ENCODE assay signal across 8 mouse cellular contexts in the genomic region with DNA sequence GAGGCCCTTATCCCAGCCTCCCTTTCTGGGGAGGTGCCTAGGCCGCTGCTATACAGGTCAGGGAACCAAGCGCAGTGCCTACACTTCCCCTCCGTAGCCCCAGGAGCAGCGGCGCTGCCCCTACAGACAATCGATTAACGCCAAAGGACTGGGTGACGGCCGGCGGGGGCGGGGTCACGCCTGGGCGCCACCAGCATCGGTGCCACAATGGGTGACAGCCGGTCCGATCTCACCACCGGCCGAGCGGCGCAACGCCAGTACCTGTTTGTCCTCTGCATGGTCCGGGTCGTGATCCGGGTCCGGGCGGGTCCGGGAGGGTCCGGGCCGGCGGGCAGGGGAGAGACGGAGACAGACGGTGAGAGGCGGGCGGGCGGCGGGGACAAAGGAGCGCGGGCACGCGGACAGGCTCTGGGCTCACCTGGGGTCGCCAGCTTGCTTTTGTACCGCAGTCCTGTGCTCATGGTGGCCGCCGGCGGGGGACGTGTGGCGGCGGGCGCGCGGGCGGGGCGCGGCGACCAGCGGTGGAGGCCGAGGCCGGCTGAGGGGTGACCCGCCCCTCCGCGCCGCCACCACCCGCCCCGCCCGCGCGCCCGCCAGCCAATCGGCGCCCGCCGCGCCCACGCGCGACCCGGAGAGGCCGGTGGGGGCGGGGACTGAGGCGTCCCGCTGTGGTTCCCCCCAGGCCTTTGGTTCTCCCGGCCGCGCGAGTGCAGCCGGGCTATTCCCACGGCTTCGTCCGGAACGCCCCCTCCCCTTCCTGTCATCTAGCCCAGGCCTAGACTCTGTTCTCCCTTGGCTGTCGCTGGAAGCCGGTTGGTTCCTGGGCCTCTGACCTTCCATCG. TPM values are rescaled to one million over a fixed set of nuclear protein-coding genes. Genes with fewer than 3 reads are reported as not detected.
DNase-seq lines count a peak whose midpoint lies in the region; ATAC-seq and TF ChIP-seq lines count a peak whose summit lies in the region.

Gene Sept5 (minus strand): TSS at position 565 of the 842 bp plus-strand sequence.

- DNase-seq in 3T3-L1 (ENCODE audit: low read depth, low spot score), result peak; percentile 49
- peak; percentile 39 for DNase-seq in adrenal gland, adult 8-10 months
- peak; percentile 65 for DNase-seq in embryonic facial prominence, embryonic 11.5 days (ENCODE audit: low spot score)
- DNase-seq in heart, adult 2 months, result peak; percentile 84 to 85
- DNase-seq in kidney, adult 2 months, result peak; percentile 53
- DNase-seq in limb, embryonic 14.5 days (ENCODE audit: low spot score), result peak; percentile 69
- peak; percentile 85 for DNase-seq in testis, postnatal 10 days (ENCODE audit: low spot score)

- H3K27me3 ChIP-seq in embryonic facial prominence, embryonic 11.5 days (ENCODE audit: control insufficient read depth, insufficient read depth, low read length), result peaks cover 17% of the 10 kb centered on the region
- H3K27me3 ChIP-seq in heart, adult 2 months (ENCODE audit: control insufficient read depth, insufficient read depth, low read length), result peaks cover 2% of the 10 kb centered on the region; the same call in 1 of the 2 replicates
- H3K27me3 ChIP-seq in kidney, adult 2 months (replicated peaks; ENCODE audit: control insufficient read depth, insufficient read depth, low read length), result no peaks in the 10 kb centered on the region; the same call in 1 of the 2 replicates
- H3K27me3 ChIP-seq in limb, embryonic 14.5 days (ENCODE audit: control insufficient read depth, insufficient read depth, low read length), result peaks cover 14% of the 10 kb centered on the region
- H3K27me3 ChIP-seq in midbrain, embryonic 15.5 days (replicated peaks), result peaks cover 16% of the 10 kb centered on the region

- peak within 1 kb of the TSS; percentile 72 for H3K4me3 ChIP-seq in embryonic facial prominence, embryonic 11.5 days (ENCODE audit: low read depth, low read length)
- peak within 1 kb of the TSS; percentile 66 for H3K4me3 ChIP-seq in heart, adult 2 months
- peak within 1 kb of the TSS; percentile 65 for H3K4me3 ChIP-seq in kidney, adult 2 months (ENCODE audit: insufficient read depth, low read depth, low read length)
- peak within 1 kb of the TSS; percentile 83 for H3K4me3 ChIP-seq in limb, embryonic 14.5 days (replicated peaks; ENCODE audit: low read length)
- peak within 1 kb of the TSS; percentile 84 for H3K4me3 ChIP-seq in midbrain, embryonic 15.5 days

- peak; percentile 34 for ATAC-seq in embryonic facial prominence, embryonic 11.5 days (replicated peaks; ENCODE audit: insufficient number of reproducible peaks, low FRiP score, low TSS enrichment, low read depth)
- ATAC-seq in limb, embryonic 14.5 days (ENCODE audit: low FRiP score, low read depth), result peak; percentile 60
- peak; percentile 49 for ATAC-seq in midbrain, embryonic 15.5 days (replicated peaks)

- TF ChIP-seq CTCF in heart, adult 2 months (IDR thresholded peaks at IDR 0.05), result no peak
- no peak for TF ChIP-seq CTCF in kidney, adult 2 months (conservative IDR thresholded peaks at IDR 0.05; ENCODE audit: insufficient read depth, insufficient read length, low read depth, low read length)

- peaks cover 7% of the 10 kb centered on the region for H3K4me1 ChIP-seq in embryonic facial prominence, embryonic 11.5 days (ENCODE audit: control insufficient read depth, insufficient read depth, low read length)
- no peaks in the 10 kb centered on the region for H3K4me1 ChIP-seq in heart, adult 2 months (ENCODE audit: control insufficient read depth, insufficient read depth, low read length)
- no peaks in the 10 kb centered on the region for H3K4me1 ChIP-seq in kidney, adult 2 months (ENCODE audit: control insufficient read depth, insufficient read depth, low read length)
- H3K4me1 ChIP-seq in limb, embryonic 14.5 days (ENCODE audit: control insufficient read depth, insufficient read depth, low read length), result peaks cover 29% of the 10 kb centered on the region
- peaks cover 45% of the 10 kb centered on the region for H3K4me1 ChIP-seq in midbrain, embryonic 15.5 days

- H3K9me3 ChIP-seq in embryonic facial prominence, embryonic 11.5 days (replicated peaks; ENCODE audit: control insufficient read depth, low read length), result no peaks in the 10 kb centered on the region
- no peaks in the 10 kb centered on the region for H3K9me3 ChIP-seq in limb, embryonic 14.5 days (ENCODE audit: control insufficient read depth, low read length)
- no peaks in the 10 kb centered on the region for H3K9me3 ChIP-seq in midbrain, embryonic 15.5 days

- no peaks in the 10 kb centered on the region for H3K36me3 ChIP-seq in embryonic facial prominence, embryonic 11.5 days (replicated peaks; ENCODE audit: control insufficient read depth, insufficient read depth, low read depth, low read length)
- no peaks in the 10 kb centered on the region for H3K36me3 ChIP-seq in heart, adult 2 months (ENCODE audit: control insufficient read depth, insufficient read depth, low read length)
- no peaks in the 10 kb centered on the region for H3K36me3 ChIP-seq in kidney, adult 2 months (ENCODE audit: control insufficient read depth, insufficient read depth, low read length)
- H3K36me3 ChIP-seq in limb, embryonic 14.5 days (ENCODE audit: control insufficient read depth, insufficient read depth, low read length), result peaks cover 10% of the 10 kb centered on the region
- peaks cover 10% of the 10 kb centered on the region; the same call in 1 of the 2 replicates for H3K36me3 ChIP-seq in midbrain, embryonic 15.5 days (replicated peaks)

- H3K4me2 ChIP-seq in embryonic facial prominence, embryonic 11.5 days (ENCODE audit: low read depth, low read length), result peak within 1 kb of the TSS; percentile 90
- H3K4me2 ChIP-seq in limb, embryonic 14.5 days (replicated peaks; ENCODE audit: low read depth, low read length, severe bottlenecking), result peak within 1 kb of the TSS; percentile 70
- peak within 1 kb of the TSS; percentile 94 for H3K4me2 ChIP-seq in midbrain, embryonic 15.5 days

- WGBS in embryonic facial prominence, embryonic 11.5 days, result under 1% methylated on average over 70 of the region's 93 CpGs
- WGBS in heart, adult 2 months, result 2% methylated on average over 76 of the region's 93 CpGs
- 1% methylated on average over 89 of the region's 93 CpGs for WGBS in kidney, adult 2 months
- WGBS in limb, embryonic 14.5 days, result under 1% methylated on average over 43 of the region's 93 CpGs
- under 1% methylated on average over 76 of the region's 93 CpGs for WGBS in midbrain, embryonic 15.5 days

- no peak for TF ChIP-seq EP300 in heart, adult 2 months (IDR thresholded peaks at IDR 0.05; ENCODE audit: insufficient read depth, low read depth, low read length)

- peak within 1 kb of the TSS; percentile 90 for H3K9ac ChIP-seq in embryonic facial prominence, embryonic 11.5 days (replicated peaks; ENCODE audit: low read length)
- peak within 1 kb of the TSS; percentile 86 for H3K9ac ChIP-seq in heart, adult 2 months (ENCODE audit: low read depth, low read length)
- H3K9ac ChIP-seq in limb, embryonic 14.5 days (ENCODE audit: low read depth, low read length, severe bottlenecking), result peak within 1 kb of the TSS; percentile 86
- peak within 1 kb of the TSS; percentile 95 for H3K9ac ChIP-seq in midbrain, embryonic 15.5 days

- no peak for TF ChIP-seq POLR2A in heart, adult 2 months (IDR thresholded peaks at IDR 0.05; ENCODE audit: insufficient read depth, low read depth, low read length)
- TF ChIP-seq POLR2A in kidney, adult 2 months (IDR thresholded peaks at IDR 0.05; ENCODE audit: low read depth, low read length), result no peak
- TF ChIP-seq POLR2A in limb, embryonic 14.5 days (IDR thresholded peaks at IDR 0.05; ENCODE audit: borderline replicate concordance, extremely low read depth, insufficient read depth, insufficient read length), result no peak

- intact Hi-C loops in heart, adult 2 months (cut with DNase I), result loop anchor here (5.0 kb wide), 3 partner anchors 168 to 228 kb away; partner anchors contain the start of genes Cdc45 and Ufd1

- 0 out of 2 replicates have a peak within 1 kb of the TSS, but pooled peaks have one; percentile 28 for H3K27ac ChIP-seq in embryonic facial prominence, embryonic 11.5 days (replicated peaks; ENCODE audit: low read depth, low read length)
- H3K27ac ChIP-seq in heart, adult 2 months, result peak within 1 kb of the TSS; percentile 36
- no peak within 1 kb of the TSS for H3K27ac ChIP-seq in kidney, adult 2 months (ENCODE audit: insufficient read depth, low read depth, low read length)
- peak within 1 kb of the TSS; percentile 58 for H3K27ac ChIP-seq in limb, embryonic 14.5 days (replicated peaks; ENCODE audit: low read depth, low read length)
- H3K27ac ChIP-seq in midbrain, embryonic 15.5 days, result peak within 1 kb of the TSS; percentile 86

- H3K79me2 ChIP-seq in heart, adult 2 months (replicated peaks; ENCODE audit: control insufficient read depth, insufficient read depth, low read length), result no peaks in the 10 kb centered on the region

RNA-seq across cellular contexts. Expression of gene Sept5, which starts in this region (rescaled TPM):
- 10 to 100 TPM in 3 of 4 experiments, 1 to 10 TPM in 1; 8.5 to 18.5 (median 12.0) TPM for total RNA-seq in adrenal gland, adult 8-10 months (2022)
- 33.7 and 39.9 TPM in 2 replicates for polyA plus RNA-seq in embryonic facial prominence, embryonic 11.5 days (2014; fragmentation: Nextera tagmentation; extraction: Ambion mirVana)
- total RNA-seq in heart, adult 2 months (2021), result 1 to 10 TPM; 3.2 to 5.6 TPM
- 7.1 and 7.3 TPM in 2 replicates for polyA plus RNA-seq in heart, adult 2 months (2012; rRNA removed)
- polyA plus RNA-seq in kidney, adult 2 months (2012; rRNA removed), result 3.1 and 3.8 TPM in 2 replicates
- 94.5 and 97.4 TPM in 2 replicates for polyA plus RNA-seq in limb, embryonic 14.5 days (2012; rRNA removed)
- 43.4 and 44.0 TPM in 2 replicates for polyA plus RNA-seq in limb, embryonic 14.5 days (2014; fragmentation: Nextera tagmentation; extraction: Ambion mirVana)
- 223 and 229 TPM in 2 replicates for polyA plus RNA-seq in midbrain, embryonic 15.5 days (2015; fragmentation: Nextera tagmentation; extraction: Ambion mirVana)
